Mouse (Mus musculus) forebrain, embryonic 11.5 days (tissue): Measurements from ENCODE around the gene Slc10a7. TPM values are rescaled to one million over a fixed set of nuclear protein-coding genes. Genes with fewer than 3 reads are reported as not detected.

Experiments used
- ATAC-seq: fragments of 200-750 bp; cut with Nextera tagmentation; replicated peaks from 2 replicates; pipeline ENCODE4 v1.8.0; 2017; ENCODE audit warnings: moderate TSS enrichment; ENCODE audit not compliant: low FRiP score
- DNase-seq: peaks from one replicate; pipeline ENCODE4 v3.0.0-alpha.2; 2017; ENCODE audit warnings: low spot score
- H3K27ac ChIP-seq: fragments of 300-500 bp; sonication (generic); 2 replicates; pipeline ENCODE4 v1.5.1; 2014; ENCODE audit warnings: low read depth, low read length
- H3K27me3 ChIP-seq: fragments of 300-500 bp; sonication (generic); 2 replicates; pipeline ENCODE4 v1.6.1; 2014; ENCODE audit warnings: mild to moderate bottlenecking, low read length, mixed read lengths; ENCODE audit not compliant: control insufficient read depth, insufficient read depth
- H3K36me3 ChIP-seq: fragments of 300-500 bp; sonication (generic); 2 replicates; pipeline ENCODE4 v1.6.1; 2014; ENCODE audit warnings: mild to moderate bottlenecking, low read length, moderate library complexity, mixed read lengths; ENCODE audit not compliant: control insufficient read depth, insufficient read depth
- H3K4me1 ChIP-seq: fragments of 300-500 bp; sonication (generic); replicated peaks from 2 replicates; pipeline ENCODE4 v1.6.1; 2014; ENCODE audit warnings: low read length, mixed read lengths; ENCODE audit not compliant: control insufficient read depth, insufficient read depth
- H3K4me2 ChIP-seq: fragments of 300-500 bp; sonication (generic); 2 replicates; pipeline ENCODE4 v1.6.1; 2014; ENCODE audit warnings: low read depth, mild to moderate bottlenecking, low read length, moderate library complexity, mixed read lengths; ENCODE audit not compliant: severe bottlenecking
- H3K4me3 ChIP-seq: fragments of 300-500 bp; sonication (generic); 2 replicates; pipeline ENCODE4 v1.5.1; 2014; ENCODE audit warnings: low read depth, low read length
- H3K9ac ChIP-seq: fragments of 300-500 bp; sonication (generic); 2 replicates; pipeline ENCODE4 v1.6.1; 2014; ENCODE audit warnings: low read length
- H3K9me3 ChIP-seq: fragments of 300-500 bp; sonication (generic); 2 replicates; pipeline ENCODE4 v1.6.1; 2016; ENCODE audit warnings: low read length, mixed read lengths; ENCODE audit not compliant: control insufficient read depth
- WGBS: fragments of 180-500 bp; shearing (Covaris S2); extraction: QIAGEN DNeasy Blood & Tissue Kit; methylation state at CpG from one replicate; pipeline ENCODE4 v1.1.7; 2014; 5-methylcytosine and 5-hydroxymethylcytosine counted together
- polyA plus RNA-seq: library from polyadenylated mRNA; unstranded; fragments of >200 nt; fragmentation: Nextera tagmentation; extraction: Ambion mirVana; gene quantifications from 2 replicates; pipeline ENCODE4 v1.2.1, GENCODE M21; 2014

The Slc10a7 gene
- polyA plus RNA-seq, 1 experiment from 2014 or later: 8.5 TPM

DNA sequence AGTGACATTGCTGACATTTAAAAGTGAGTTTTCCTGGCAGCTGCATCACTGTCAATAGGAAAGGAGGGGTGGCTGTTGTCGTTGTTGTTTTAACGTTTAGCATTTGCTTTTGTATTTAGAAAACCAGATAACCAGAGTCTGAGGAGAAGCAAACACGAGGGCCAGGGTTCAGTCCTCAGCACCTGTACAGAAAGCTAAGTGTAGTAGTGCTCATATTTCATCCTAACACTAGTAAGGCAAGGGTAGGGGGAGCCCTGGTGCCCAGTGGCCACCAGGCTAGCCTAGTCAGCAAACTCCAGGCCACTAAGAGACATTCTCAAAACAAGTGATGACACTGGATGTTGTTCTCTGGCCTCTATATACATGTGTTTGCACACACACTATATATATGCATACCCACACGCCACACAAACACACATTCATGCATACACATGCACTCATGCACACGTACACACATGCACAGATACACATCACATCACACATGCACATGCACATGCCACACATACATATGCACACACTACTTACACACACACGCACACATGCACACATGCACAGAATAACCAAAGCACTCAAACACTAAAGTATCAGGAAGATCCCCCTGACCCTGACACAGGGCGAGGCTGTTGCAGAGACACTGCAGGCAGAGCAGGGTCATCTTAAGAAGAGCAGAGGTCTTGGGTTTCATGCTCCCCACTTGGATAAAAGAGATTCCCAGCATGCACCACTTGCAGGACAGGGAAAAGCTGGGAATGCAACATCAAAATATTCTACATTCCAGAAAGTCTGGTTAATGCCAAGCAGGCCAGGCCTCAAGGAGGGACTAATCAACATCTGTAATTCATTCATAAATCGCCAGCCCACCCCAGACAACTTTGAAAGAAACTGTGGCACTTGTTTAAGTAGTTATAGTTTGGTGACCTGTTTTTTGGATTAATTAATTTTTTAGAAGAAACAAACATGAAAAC is 241.0 kb downstream of the Slc10a7 start:
- ATAC-seq (no peak), DNase-seq (no peak)
- H3K9me3 ChIP-seq: no peaks in the 10 kb centered on the region
- WGBS: 82% methylated on average over 8 of the region's 8 CpGs
- no peak overlapping the region for H3K4me2 ChIP-seq
- no peaks in the 10 kb centered on the region for H3K36me3 ChIP-seq
- H3K9ac ChIP-seq: no peak overlapping the region
- H3K27ac ChIP-seq: no peak overlapping the region
- H3K27me3 ChIP-seq: no peaks in the 10 kb centered on the region
- no peaks in the 10 kb centered on the region for H3K4me1 ChIP-seq
- no peak overlapping the region for H3K4me3 ChIP-seq

DNA sequence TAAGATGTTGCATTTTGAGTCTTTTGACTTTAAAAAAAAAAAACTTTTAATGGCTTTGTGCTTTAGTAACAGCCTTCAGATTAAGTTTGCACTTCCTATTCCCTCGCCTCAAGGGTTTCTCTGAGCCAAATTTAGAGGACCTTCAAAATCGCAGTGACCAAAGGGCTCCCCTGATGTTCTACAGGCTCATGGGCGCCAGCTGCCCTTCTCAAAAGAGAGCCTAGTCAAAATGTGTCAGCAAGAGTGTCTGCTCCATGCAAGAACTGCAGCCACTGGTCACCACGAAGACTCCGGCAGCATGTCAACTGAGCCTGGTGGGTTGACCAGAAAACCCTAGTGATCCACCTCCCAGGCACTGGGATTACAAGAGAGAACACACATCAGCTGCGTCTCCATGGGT is 242.0 kb downstream of the Slc10a7 start:
- 89% methylated on average over 6 of the region's 6 CpGs for WGBS
- H3K4me2 ChIP-seq: no peak overlapping the region
- H3K4me3 ChIP-seq: no peak overlapping the region
- H3K27me3 ChIP-seq: no peaks in the 10 kb centered on the region
- DNase-seq (no peak), ATAC-seq (no peak)
- no peaks in the 10 kb centered on the region for H3K36me3 ChIP-seq
- no peak overlapping the region for H3K27ac ChIP-seq
- no peak overlapping the region for H3K9ac ChIP-seq
- no peaks in the 10 kb centered on the region for H3K9me3 ChIP-seq
- no peaks in the 10 kb centered on the region for H3K4me1 ChIP-seq

GRCm38 (mm10) chr8:78754986-78755385 is 245.8 kb downstream of the Slc10a7 start:
- Histone ChIP-seq H3K4me1 (no peaks in the 10 kb centered on the region), H3K4me2 (no peak overlapping the region), H3K27me3 (no peaks in the 10 kb centered on the region), H3K9ac (no peak overlapping the region), H3K4me3 (no peak overlapping the region), H3K27ac (no peak overlapping the region), H3K36me3 (no peaks in the 10 kb centered on the region), H3K9me3 (no peaks in the 10 kb centered on the region)
- 83% methylated on average over 4 of the region's 4 CpGs for WGBS
- ATAC-seq (no peak), DNase-seq (no peak)

GRCm38 (mm10) chr8:78759139-78759538 is 250.0 kb downstream of the Slc10a7 start:
- no peak for ATAC-seq

DNA sequence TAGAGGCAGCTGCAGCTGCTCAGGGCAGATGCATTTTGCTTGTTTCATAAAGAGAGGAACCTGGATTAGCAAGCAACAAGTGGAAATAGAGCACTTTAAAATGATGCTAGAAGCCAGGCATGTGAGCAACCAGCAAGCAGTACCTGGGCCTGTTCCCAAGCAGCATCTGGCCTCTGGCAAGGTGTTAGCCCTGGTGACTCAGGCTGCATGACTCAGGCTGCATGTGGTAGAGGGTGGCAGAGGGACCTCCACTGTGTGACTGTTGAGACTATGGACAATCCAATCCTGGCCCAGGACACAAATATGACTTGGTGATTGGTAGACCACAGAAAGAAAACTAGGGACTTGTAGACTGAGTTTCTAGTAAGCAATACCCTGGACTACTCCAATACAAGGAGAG is 255.8 kb downstream of the Slc10a7 start:
- H3K27ac ChIP-seq: no peak overlapping the region
- no peaks in the 10 kb centered on the region for H3K4me1 ChIP-seq
- no peaks in the 10 kb centered on the region for H3K36me3 ChIP-seq
- H3K9ac ChIP-seq: no peak overlapping the region
- no peak overlapping the region for H3K4me2 ChIP-seq
- DNase-seq (no peak), ATAC-seq (no peak)
- H3K9me3 ChIP-seq: no peaks in the 10 kb centered on the region
- no peaks in the 10 kb centered on the region for H3K27me3 ChIP-seq
- no peak overlapping the region for H3K4me3 ChIP-seq

More at GRCm38 (mm10) chr8:78759139-78759538, 250.0 kb downstream of the Slc10a7 start:
- Histone ChIP-seq H3K9me3 (no peaks in the 10 kb centered on the region), H3K4me1 (no peaks in the 10 kb centered on the region), H3K4me2 (no peak overlapping the region), H3K36me3 (no peaks in the 10 kb centered on the region), H3K4me3 (no peak overlapping the region), H3K27me3 (no peaks in the 10 kb centered on the region), H3K9ac (no peak overlapping the region), H3K27ac (no peak overlapping the region)
- DNase-seq: no peak

GRCm38 (mm10) chr8:78765556-78765955 is 256.4 kb downstream of the Slc10a7 start:
- H3K9me3 ChIP-seq: no peaks in the 10 kb centered on the region
- WGBS: 86% methylated on average over 1 of the region's 1 CpGs
- no peak overlapping the region for H3K4me3 ChIP-seq
- H3K27me3 ChIP-seq: no peaks in the 10 kb centered on the region
- H3K36me3 ChIP-seq: no peaks in the 10 kb centered on the region
- no peak overlapping the region for H3K9ac ChIP-seq
- DNase-seq (no peak), ATAC-seq (no peak)
- no peak overlapping the region for H3K4me2 ChIP-seq
- no peak overlapping the region for H3K27ac ChIP-seq
- no peaks in the 10 kb centered on the region for H3K4me1 ChIP-seq

DNA sequence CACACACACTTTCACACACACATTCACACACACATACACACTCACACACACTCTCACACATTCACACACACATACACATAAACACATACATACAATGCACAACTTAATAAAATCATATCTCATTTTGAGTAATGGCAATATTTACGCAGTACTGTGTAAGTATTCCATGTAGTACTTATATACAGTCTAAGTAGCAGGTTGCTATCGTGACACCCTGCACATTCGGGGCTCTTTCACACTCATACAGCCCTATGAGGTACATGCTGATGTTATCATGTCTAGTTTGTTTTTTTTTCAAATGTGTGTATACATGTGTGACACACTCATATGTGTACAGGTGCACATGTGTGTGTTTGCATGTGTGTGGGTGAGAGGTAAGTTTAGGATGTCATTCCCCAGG is 261.4 kb downstream of the Slc10a7 start:
- Histone ChIP-seq H3K4me1 (no peaks in the 10 kb centered on the region), H3K4me2 (no peak overlapping the region), H3K27ac (no peak overlapping the region), H3K4me3 (no peak overlapping the region), H3K9ac (no peak overlapping the region), H3K36me3 (no peaks in the 10 kb centered on the region), H3K9me3 (no peaks in the 10 kb centered on the region), H3K27me3 (no peaks in the 10 kb centered on the region)
- ATAC-seq (no peak), DNase-seq (no peak)
- 95% methylated on average over 3 of the region's 3 CpGs for WGBS

DNA sequence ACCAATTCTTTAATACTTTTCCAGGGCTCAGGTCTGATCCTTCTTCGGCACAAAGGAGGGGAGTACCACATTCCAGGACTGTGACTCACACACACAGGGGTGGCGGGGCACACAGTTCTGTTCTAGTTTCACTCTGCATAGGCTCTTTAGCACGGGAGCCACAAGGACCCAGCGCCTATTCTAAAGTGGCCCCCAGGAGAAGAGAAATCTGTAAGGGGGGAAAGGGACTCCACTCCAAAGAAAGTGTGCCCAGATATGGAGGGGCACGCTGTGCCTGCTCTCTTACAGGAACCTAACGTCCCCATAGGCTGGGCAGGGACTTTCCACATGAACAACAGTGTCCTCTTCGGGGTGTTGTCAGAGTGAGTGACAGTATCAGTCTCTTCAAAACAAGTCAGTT is 262.1 kb downstream of the Slc10a7 start:
- Histone ChIP-seq H3K9me3 (no peaks in the 10 kb centered on the region), H3K36me3 (no peaks in the 10 kb centered on the region), H3K27me3 (no peaks in the 10 kb centered on the region), H3K9ac (no peak overlapping the region), H3K4me3 (no peak overlapping the region), H3K4me1 (no peaks in the 10 kb centered on the region), H3K27ac (no peak overlapping the region), H3K4me2 (no peak overlapping the region)
- 75% methylated on average over 7 of the region's 7 CpGs for WGBS
- no peak for DNase-seq
- no peak for ATAC-seq

DNA sequence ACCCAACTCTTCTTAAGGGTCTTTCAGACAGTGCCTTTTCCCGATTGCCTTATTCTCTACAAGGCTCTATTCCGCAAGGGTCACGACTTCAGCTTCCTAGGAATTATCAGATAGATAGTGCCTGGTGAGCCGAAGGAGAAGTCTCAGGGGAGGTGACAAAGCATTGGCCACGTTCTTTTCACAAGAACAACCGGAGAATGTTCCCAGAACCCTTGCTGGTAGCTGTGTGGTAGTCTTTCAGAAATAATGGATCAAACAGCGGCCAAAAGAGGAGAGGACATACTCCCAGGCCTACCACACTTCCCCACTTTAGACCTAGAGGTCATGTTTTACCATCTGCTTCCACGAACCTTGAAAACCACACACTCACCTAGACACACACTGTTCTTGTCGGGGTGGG is 267.7 kb downstream of the Slc10a7 start:
- DNase-seq (no peak), ATAC-seq (no peak)
- H3K4me3 ChIP-seq: no peak overlapping the region
- no peak overlapping the region for H3K27ac ChIP-seq
- H3K4me1 ChIP-seq: no peaks in the 10 kb centered on the region
- H3K4me2 ChIP-seq: no peak overlapping the region
- no peaks in the 10 kb centered on the region for H3K27me3 ChIP-seq
- H3K9me3 ChIP-seq: no peaks in the 10 kb centered on the region
- H3K9ac ChIP-seq: no peak overlapping the region
- 90% methylated on average over 9 of the region's 9 CpGs for WGBS
- H3K36me3 ChIP-seq: no peaks in the 10 kb centered on the region
